Mouse (Mus musculus): ENCODE measurements around the gene Actn4.
"Not testable (repeated sequence)": the region's sequence is repeated elsewhere in the genome, so short reads cannot be mapped to it uniquely, and the experiment has no call there.

The Actn4 gene

DNA sequence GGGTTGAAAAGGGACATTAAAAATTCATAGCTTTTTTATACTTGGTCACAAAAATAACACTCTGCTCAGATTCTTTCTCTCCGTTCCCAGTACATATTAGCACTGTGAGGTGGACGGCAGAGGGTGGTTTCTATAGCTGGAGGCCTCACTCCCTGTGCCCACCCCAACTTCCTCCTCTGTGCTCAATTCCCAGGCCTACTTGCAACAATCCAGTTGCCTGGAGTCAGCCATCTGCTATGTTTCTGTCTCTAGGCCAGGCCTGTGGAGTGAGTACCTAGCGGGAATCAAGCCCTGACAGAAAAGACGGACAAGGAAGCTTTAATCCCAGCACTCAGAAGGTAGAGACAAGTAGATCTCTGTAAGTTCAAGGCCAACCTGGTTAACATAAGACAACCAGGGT is 39.5 kb downstream of the Actn4 start:
- no peak for DNase-seq (ENCODE audit: low spot score)

DNA sequence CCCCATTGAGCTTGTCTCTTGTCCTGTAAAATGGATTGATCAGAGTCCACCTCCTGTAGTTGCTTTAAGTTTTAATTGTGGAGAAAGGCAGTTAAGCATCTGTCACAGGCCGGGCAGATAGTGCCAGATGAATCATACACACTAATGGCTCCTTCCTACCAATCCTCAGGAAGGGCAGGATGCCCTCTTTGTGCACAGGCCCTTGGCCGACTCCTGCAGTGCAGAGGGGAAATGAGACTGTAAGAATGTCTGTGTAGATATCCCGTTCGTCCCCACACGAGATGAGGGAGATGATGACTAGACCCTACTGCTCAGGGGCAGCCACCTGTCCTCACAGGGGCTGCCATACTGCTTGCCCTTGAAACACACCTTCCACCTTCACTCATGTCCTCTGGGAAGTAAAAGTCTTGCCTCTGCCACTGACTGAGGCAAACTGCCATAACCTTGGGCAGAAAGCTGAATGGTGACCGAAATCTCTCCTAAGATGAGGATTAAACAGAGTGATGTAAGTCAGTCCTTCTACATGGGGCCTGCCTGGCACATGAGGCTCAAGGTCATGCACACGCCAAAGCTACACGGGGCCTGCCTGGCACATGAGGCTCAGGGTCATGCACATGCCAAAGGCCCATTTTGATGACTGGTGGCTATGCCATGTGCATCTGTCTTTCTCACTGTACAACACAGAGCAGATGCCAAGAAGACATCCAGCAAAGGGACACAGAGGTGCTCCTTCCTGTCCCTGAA is 40.2 kb downstream of the Actn4 start:
- DNase-seq (ENCODE audit: low spot score) = no peak

DNA sequence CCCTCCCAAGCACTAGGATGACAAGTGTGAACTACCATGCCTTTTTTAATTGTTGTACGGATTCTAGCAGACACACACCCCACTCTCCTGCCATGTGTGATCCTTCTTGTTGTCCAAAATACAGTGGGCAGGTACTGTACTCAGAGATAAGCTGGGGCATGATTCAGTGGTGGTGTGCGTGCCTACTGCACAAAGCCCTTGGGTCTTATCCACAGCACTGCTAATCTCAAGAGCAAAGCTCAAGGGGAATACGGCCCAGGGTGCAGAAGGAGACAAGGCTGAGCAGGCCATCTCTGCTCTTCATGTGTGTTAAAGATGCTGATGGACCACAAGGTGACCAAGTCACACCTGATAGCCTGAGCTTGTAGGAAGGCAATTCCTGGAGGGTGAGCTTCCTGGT is 41.0 kb downstream of the Actn4 start:
- no peak for DNase-seq (ENCODE audit: low spot score)

DNA sequence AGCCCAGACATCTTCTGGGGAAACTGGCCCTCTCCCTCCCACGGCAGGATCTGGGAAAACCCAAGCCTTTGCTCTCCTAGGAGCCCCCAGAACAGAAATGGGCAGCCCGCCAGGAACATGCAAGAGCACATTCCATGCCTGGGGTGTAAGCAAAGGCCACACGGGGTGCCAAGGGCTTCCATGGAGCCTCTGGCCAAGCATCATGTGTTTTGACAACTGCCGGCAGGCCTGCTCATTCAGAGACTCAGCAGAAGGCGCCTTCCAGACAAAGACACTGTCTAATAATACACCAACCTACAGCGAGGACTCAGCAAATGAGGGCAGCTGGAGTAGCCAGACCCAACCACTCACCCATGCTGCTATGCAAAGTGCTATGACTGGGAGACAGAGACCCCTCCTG is 42.3 kb downstream of the Actn4 start:
- DNase-seq (ENCODE audit: low spot score) = peak; percentile 96

DNA sequence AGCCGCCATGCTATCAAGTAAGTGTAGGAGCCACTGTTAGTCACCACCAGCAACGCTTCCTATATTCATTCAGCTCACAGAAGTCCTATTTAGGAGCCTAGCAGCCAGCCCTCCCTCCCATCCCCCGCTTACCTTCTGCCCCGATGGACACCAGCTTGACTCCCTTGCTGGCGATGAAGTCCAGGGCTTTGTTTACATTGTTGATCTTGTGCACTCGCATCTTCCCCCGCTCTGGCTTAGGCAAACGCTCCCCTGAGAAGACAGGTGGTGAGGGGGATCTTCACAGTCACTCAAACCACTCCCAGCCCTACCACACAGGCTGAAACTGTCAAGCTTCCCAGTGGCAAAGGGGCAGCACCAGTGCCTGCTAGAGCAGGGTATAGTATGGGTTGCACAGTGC is 43.6 kb downstream of the Actn4 start:
- DNase-seq (ENCODE audit: low spot score) = no peak

DNA sequence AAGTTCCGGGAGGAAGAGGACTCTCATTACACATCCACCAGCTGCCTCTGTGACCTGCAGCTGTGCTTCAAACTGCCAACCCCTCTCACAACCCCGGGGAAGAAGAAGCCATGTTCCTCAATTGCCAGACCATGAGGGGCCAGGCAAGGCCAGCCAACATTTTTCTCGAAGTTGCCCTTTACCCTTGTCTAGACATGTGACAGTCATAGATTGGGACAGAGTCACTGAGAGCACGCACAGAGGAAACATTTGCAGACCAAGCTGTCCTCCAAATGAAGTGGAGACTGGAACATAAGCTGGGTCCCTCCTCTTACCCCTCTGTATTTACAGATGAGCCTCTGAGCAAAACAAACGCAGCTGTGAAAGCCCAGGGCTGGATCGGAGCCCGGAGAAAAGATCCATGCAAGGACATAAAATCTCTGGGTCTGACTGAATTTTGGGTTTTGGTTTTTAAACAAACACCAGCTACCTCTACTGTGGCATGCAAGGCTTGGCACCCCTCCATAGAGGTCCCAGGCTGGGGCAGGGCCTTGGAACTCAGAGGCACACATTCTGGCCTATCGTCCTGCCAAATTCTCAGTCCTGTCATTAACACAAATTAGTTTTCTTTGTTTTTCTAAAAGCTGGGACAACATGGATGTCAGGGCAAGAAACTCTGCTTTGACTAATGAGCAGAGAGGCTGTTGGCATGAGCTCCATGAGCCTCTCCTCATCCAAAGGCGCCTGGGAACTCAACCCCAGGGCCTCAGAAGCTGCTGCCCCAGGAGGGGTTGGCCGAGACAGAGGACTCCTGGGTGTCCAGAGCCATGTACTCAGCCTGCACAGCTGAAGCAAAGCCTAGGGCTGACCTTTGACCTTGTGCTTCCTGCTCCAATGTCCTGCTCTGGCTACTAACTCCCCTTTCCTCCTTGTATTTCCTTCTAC is 44.4 kb downstream of the Actn4 start:
- DNase-seq (ENCODE audit: low spot score) = peak; percentile 67

DNA sequence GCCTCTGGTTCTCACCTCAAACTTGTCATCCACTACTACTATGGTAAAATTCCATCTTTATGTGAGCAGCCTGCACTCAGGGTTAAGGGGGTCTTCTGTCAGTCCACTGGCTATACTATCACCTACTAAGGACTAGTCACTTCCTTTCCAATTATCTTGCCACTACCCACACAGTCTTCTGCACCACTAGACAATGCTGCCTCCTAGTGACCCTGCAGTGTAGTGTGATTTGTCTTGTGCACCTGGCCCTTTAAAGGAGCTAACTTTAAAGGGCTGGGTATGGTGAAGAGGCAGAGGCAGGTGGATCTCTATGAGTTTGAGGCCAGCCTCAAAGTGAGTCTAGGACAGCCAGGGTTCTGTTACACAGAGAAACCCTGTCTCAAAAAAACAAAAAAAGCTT is 45.6 kb downstream of the Actn4 start:
- DNase-seq (ENCODE audit: low spot score) = no peak

DNA sequence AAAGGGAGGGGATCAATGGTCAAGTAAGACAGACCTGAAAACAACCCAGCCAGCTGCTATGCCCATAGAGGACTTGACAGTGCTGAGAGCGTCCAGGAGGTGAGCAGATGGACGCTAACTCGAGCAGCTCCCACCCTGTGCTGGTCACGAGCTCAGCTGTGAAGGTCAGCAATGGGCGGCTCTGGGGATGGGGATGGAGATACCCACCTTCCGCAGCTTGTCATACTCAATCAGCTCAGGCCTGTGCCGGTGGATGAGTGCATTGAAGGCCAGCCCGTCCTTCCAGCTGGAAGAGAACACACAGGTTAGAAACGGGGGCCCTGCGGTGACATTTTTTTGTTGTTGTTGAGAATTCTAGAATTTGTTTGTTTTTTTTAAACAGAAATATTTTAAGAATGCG is 49.0 kb downstream of the Actn4 start:
- DNase-seq (ENCODE audit: low spot score) = no peak

DNA sequence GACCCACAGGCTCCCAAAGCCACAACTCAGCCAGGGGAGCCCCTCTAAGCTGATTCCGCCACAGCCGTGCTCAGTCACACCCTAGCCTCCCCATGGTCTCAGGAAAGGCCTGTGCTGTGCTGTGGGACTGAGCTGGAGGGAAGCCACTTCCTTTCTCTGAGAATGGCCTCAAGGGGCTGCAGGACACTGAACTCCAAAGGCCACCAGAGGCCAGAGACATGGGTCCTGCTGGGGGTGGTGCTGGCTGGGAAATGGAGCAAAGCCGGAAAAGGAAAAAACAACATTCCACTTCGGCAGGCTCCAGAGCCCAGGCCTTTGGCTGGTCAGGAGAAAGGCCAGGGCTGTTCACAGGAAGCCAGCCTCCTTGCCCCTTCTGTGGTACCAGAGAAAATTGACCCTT is 50.5 kb downstream of the Actn4 start:
- no peak for DNase-seq (ENCODE audit: low spot score)

DNA sequence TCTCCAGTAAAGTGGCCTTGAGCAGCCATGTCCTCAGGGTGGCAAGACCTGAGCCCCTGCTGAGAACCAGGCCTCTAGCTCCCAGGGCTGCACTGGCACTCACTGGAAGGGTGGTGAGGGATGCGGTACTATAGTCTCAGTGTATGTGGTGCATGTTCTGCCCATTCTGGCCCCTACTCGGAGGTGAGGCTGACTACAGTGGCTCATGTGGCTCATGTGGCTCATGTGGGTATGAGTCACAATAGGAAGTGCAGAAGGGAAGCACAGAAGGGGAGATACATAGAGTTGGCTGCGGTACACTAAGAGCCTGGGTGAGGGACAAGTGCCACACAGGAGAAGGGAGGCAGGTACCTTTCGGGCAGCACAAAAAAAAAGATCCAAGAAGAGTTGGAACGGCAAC is 54.9 kb downstream of the Actn4 start:
- DNase-seq (ENCODE audit: low spot score) = no peak

DNA sequence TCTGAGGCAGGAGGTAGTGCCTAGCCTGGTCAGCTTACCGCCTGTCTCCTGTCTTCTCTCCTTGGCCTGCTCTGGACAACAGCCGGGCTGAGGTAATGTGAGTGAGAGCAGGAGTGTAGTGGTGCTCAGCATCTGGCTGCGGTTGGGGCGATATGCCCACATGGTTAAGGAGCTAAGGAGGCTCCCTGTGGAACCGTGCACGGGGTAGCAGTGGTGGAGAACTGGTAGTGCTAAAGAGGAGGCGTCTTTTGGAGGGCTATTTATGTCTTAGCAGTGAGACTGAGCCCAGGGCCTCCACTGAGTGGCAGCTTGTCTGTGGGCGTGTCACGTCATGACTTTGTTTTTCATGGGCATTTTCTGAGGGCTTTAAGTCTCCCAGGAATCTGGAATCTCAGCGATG is 58.4 kb downstream of the Actn4 start:
- DNase-seq (ENCODE audit: low spot score) = no peak

DNA sequence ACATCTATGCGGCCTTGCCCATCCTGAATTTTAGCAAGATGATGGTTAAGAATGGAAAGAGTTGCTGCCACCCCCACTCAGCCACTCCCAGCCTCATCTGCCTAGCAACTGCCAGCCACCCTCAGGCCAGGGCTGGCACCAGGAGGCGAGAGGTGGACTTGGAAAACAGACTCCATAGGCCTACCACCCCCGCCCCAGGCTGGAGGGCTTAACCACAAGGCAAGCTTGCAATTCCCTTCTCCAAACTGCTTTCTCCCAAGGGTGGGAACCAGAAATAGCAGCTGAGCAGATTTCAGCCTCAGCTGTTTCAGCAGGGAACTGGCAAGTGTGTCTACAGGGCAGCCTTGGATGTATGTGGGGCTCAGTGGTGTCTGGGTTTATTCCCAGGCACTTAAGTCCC is 59.3 kb downstream of the Actn4 start:
- DNase-seq (ENCODE audit: low spot score) = no peak

DNA sequence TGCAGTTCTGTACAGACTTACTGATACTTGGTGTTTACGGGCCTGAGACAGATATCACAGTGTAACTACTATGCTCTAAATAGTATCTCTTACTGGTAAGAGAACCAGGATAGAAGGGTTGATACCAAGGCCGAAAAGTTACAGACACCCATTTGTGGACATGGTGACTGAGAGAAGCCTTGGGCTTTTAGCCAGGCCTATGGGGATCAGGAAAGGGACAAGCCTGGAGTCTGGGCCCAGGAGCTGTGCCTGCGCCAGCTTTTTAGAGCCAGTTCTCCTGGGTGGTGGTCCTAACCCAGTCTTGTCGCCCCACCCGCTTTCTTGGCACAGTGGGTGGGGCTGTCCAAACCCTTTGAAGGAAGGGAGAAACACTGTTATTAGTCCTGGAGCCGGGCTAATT is 60.0 kb downstream of the Actn4 start:
- no peak for DNase-seq (ENCODE audit: low spot score)

DNA sequence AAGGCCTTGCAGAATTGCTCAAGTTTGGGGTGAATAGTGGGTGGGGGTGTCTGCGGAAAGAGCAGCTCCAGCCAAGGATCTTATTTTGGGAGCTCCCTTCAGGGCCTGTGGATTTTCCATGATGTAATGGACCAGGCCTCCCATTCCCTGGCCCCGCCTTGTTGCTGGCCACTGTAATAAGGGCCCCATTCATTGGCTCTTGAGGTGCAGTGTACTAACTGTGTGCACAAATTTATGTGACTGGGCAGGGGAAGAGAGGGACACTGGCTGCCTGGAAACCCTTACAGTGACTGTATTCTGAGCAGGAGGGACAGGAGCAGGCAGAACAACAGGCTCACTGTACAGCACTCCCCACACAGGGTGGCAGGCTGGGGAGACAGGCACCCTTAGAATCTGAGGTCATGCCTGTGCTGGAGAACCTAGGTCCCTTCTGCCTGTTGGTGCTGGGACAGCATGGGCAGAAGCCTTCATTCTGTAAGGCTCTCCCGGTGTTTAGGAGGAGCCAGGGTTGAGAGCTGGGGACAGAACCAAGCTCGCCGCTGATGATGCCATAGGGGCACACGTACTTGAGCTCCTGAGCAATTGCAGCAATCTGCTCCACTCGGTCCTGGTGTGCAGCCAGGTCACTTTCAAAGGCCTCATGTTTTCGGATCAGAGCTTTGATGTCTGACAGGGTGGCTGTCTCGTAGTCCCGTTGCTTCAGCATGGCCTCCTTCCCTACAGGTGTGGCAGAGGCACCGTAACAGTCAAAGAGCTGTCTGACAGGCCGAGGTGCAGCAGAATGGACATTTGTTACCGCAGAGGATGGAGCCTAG is 60.6 kb downstream of the Actn4 start:
- no peak for DNase-seq (ENCODE audit: low spot score)

DNA sequence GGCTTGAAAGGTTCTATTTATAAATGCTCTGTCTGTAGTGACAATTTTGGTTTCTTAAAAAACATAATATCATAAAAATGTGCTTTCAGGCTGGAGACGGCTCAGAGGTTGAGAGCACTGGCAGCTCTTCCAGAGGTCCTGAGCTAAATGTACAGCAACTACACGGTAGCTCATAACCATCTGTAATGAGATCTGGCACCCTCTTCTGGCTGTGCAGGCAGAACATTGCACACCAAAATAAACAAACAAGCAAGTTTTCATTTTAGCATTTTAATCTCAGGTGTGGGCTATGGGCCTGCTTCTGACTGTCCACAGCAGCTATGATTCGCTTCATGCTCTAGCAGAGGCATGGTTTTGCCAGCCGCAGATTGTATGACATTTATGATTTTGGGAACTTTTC is 62.2 kb downstream of the Actn4 start:
- no peak for DNase-seq (ENCODE audit: low spot score)

DNA sequence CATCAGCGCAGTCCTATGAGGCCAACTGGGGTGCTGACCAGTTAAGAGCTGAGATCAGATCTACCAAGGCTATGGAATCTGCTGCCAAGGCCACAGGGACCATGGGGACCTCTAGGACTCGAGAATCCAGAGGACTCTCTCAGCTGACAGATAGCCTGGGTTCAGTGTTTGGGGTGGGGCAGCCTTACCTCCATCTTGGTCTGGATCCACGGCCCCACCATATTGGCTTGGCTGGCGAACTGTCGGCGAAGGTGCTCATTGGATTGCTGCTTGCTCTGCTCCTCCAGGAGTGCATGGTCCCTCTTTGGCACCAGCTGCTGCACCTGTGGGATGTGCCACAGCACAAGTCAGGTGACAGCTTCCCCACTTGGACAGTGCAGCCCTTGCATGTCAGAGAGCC is 64.5 kb downstream of the Actn4 start:
- no peak for DNase-seq (ENCODE audit: low spot score)

DNA sequence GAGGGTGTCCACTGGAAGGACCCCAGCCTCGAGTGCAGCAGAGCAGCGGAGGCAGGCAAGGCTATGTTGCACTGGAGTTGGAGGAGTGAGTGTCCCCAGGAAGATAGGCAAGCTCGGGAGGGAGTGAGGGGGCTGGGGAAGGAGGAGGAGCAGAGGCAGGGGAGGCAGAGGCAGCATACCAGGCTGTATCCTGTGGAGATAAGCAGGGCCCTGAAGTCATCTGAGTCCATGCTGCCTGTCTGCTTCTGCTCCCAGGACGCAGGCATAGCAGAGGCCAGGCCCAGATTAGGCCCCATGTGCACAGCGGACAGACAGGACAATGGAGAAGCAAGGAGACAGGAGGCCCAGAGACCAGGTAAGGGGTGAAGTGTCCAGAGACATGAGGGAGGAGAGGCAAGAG is 67.2 kb downstream of the Actn4 start:
- no peak for DNase-seq (ENCODE audit: low spot score)

DNA sequence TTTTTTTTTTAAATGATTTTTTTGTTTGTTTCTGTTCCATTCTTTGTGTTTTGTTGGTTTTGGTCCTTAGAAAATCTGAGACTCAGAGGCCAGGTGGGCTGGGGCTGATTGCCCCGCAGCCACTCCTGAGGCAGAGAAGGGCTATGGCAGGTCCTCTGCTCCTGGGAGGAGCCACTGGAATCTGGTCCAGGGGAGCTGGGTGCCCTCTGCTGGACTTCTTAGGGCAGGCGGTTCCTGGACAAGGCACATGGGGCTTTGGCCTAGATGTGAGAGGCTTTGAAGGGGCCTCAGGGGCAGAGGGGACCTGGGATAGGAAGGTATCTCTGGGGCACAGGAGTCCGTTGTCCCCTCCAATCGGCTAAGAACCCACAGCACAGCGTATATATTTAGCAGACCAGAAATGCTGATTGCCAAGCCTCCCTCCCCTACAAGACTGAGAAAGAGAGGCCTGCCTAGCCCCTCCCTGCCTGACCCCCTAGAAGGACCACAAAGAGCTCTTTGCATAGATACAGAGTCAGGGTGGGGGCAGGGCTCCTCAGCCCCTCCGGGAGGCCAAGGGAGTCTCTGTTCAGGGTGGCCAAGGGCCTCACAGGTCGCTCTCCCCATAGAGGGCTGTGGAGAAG is 68.4 kb downstream of the Actn4 start:
- DNase-seq (ENCODE audit: low spot score) = peak; percentile 52

DNA sequence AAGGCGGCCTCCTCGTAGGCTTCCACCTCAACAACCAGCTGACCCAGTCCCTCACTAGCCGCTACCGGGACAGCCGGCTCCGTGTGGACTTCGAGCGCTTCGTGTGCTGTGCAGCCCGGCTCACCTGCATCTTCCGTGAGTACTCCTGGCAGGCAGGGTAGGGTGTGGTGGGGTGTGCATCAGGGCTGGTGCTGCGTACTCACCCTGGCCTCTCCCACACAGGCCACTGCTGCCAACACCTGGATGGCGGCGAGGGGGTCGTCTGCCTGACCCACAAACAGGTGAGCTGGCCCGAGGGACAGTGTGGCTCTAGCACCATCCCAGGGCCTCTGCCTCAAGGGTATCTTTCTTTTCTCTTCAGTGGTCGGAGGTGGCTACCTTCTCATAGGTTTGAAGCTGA is 69.5 kb downstream of the Actn4 start:
- DNase-seq (ENCODE audit: low spot score) = no peak

DNA sequence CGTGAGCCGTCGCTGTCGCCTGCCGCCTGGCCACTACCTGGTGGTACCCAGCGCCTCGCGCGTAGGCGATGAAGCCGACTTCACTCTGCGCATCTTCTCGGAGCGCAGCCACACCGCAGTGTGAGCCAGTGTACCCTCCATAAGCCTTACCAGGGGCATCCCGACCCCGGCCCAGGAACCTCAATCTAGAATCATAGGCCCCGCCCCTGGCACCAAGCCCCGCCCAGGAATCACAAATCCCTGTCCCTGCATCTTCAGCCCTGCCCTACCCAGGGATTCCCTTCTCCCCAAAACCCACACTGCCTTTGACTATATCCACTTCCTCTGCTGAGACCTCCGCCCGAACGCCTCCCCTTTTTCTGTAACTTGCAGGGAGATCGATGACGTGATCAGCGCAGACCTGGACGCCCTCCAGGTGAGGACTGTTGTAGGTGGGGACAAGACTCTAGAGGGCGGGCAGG is 73.4 kb downstream of the Actn4 start:
- DNase-seq (ENCODE audit: low spot score) = no peak

DNA sequence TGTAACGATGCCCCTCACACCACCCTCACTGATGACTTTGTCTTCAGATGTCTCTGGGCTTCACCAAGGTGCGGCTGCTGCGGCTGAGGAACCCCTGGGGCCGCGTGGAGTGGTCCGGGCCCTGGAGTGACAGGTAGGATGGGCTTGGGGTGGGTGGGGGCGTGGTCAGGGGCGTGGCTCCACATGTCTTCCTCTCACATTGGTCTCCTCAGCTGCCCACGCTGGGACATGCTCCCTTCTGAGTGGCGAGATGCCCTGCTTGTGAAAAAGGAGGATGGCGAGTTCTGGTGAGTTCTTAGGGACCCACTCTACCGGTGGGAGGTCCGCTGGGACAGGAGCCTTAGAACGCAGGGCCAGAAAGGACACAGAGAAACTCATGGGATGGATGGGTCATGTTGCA is 75.7 kb downstream of the Actn4 start:
- no peak for DNase-seq (ENCODE audit: low spot score)

DNA sequence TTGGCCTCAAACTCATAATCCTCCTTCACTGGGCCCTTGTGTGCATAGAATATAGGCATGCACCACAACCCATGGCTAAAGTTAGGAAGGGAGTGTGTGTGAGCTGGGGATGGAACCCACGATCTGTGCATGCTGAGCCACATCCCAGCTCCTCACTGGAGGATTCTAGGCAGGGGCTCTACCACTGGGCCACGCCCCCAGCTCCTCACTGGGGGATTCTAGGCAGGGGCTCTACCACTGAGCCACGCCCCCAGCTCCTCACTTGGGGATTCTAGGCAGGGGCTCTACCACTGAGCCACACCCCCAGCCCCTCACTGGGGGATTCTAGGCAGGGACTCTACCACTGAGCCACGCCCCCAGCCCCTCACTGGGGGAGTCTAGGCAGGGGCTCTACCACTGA is 78.4 kb downstream of the Actn4 start:
- not testable (repeated sequence) for DNase-seq (ENCODE audit: low spot score)
